7 mouse cellular contexts compared by ENCODE assay signal in genomic region chr11:29692683-29693272, GRCm38 (mm10). TPM values are rescaled to one million over a fixed set of nuclear protein-coding genes. Genes with fewer than 3 reads are reported as not detected.
DNase-seq lines count a peak whose midpoint lies in the region; ATAC-seq lines count a peak whose summit lies in the region.

Gene Rtn4 (plus strand): TSS chr11:29692947.

- ATAC-seq in embryonic facial prominence, embryonic 12.5 days (ENCODE audit: insufficient number of reproducible peaks, insufficient read depth, low FRiP score, low TSS enrichment), result peak; percentile 98
- peak; percentile 98 for ATAC-seq in limb, embryonic 11.5 days (ENCODE audit: insufficient number of reproducible peaks, low FRiP score, low TSS enrichment, low read depth)
- peak; percentile 97 for ATAC-seq in midbrain, embryonic 14.5 days (ENCODE audit: low FRiP score, low TSS enrichment)

- H3K36me3 ChIP-seq in embryonic facial prominence, embryonic 12.5 days, result no peaks in the 10 kb centered on the region
- no peaks in the 10 kb centered on the region for H3K36me3 ChIP-seq in limb, embryonic 11.5 days (ENCODE audit: control insufficient read depth, insufficient read depth, low read length)
- peaks cover 5% of the 10 kb centered on the region; the same call in 1 of the 2 replicates for H3K36me3 ChIP-seq in midbrain, embryonic 14.5 days (ENCODE audit: control insufficient read depth, insufficient read depth, low read length)

- WGBS in embryonic facial prominence, embryonic 12.5 days, result under 1% methylated on average over 43 of the region's 43 CpGs
- WGBS in limb, embryonic 11.5 days, result under 1% methylated on average over 43 of the region's 43 CpGs
- under 1% methylated on average over 43 of the region's 43 CpGs for WGBS in midbrain, embryonic 14.5 days

- no peaks in the 10 kb centered on the region for H3K4me1 ChIP-seq in embryonic facial prominence, embryonic 12.5 days
- H3K4me1 ChIP-seq in limb, embryonic 11.5 days (ENCODE audit: control insufficient read depth, insufficient read depth, low read length), result no peaks in the 10 kb centered on the region
- peaks cover 13% of the 10 kb centered on the region for H3K4me1 ChIP-seq in midbrain, embryonic 14.5 days (ENCODE audit: control insufficient read depth, insufficient read depth, low read length)

- no peaks in the 10 kb centered on the region for H3K9me3 ChIP-seq in embryonic facial prominence, embryonic 12.5 days
- H3K9me3 ChIP-seq in limb, embryonic 11.5 days (ENCODE audit: control insufficient read depth, low read length), result no peaks in the 10 kb centered on the region
- no peaks in the 10 kb centered on the region for H3K9me3 ChIP-seq in midbrain, embryonic 14.5 days (ENCODE audit: control insufficient read depth, low read length)

- DNase-seq in adrenal gland, postnatal 25 days, result peak; percentile 96
- peak; percentile 100 for DNase-seq in heart, adult 11 months
- DNase-seq in kidney, adult 18-20 months, result peak; percentile 97
- DNase-seq in limb, embryonic 11.5 days (ENCODE audit: low spot score), result peak; percentile 96
- DNase-seq in midbrain, embryonic 14.5 days, result peak; percentile 97
- peak; percentile 93 to 96 for DNase-seq in spleen, adult 18-20 months

- H3K4me2 ChIP-seq in embryonic facial prominence, embryonic 12.5 days (replicated peaks), result peak within 1 kb of the TSS; percentile 57
- H3K4me2 ChIP-seq in limb, embryonic 11.5 days (ENCODE audit: low read depth, severe bottlenecking), result peak within 1 kb of the TSS; percentile 50
- H3K4me2 ChIP-seq in midbrain, embryonic 14.5 days (ENCODE audit: low read length), result peak within 1 kb of the TSS; percentile 73

- peak within 1 kb of the TSS; percentile 99 for H3K27ac ChIP-seq in embryonic facial prominence, embryonic 12.5 days
- H3K27ac ChIP-seq in limb, embryonic 11.5 days (replicated peaks; ENCODE audit: low read depth, low read length), result peak within 1 kb of the TSS; percentile 93
- peak within 1 kb of the TSS; percentile 99 for H3K27ac ChIP-seq in midbrain, embryonic 14.5 days (replicated peaks; ENCODE audit: low read depth, low read length)

- H3K27me3 ChIP-seq in embryonic facial prominence, embryonic 12.5 days, result no peaks in the 10 kb centered on the region
- no peaks in the 10 kb centered on the region for H3K27me3 ChIP-seq in limb, embryonic 11.5 days (ENCODE audit: control insufficient read depth, insufficient read depth, low read length)
- H3K27me3 ChIP-seq in midbrain, embryonic 14.5 days (ENCODE audit: control insufficient read depth, insufficient read depth, low read length), result no peaks in the 10 kb centered on the region

- peak within 1 kb of the TSS; percentile 96 for H3K9ac ChIP-seq in embryonic facial prominence, embryonic 12.5 days
- H3K9ac ChIP-seq in limb, embryonic 11.5 days (ENCODE audit: low read length), result peak within 1 kb of the TSS; percentile 93
- H3K9ac ChIP-seq in midbrain, embryonic 14.5 days (replicated peaks; ENCODE audit: low read length), result peak within 1 kb of the TSS; percentile 99

- peak within 1 kb of the TSS; percentile 89 for H3K4me3 ChIP-seq in embryonic facial prominence, embryonic 12.5 days
- H3K4me3 ChIP-seq in limb, embryonic 11.5 days (ENCODE audit: low read depth, low read length), result peak within 1 kb of the TSS; percentile 81
- H3K4me3 ChIP-seq in midbrain, embryonic 14.5 days (replicated peaks; ENCODE audit: low read depth, low read length), result peak within 1 kb of the TSS; percentile 98

RNA-seq across cellular contexts. Expression of gene Rtn4, which starts in this region (rescaled TPM):
- 474 and 481 TPM in 2 replicates for total RNA-seq in adrenal gland, postnatal 25 days (2021)
- polyA plus RNA-seq in embryonic facial prominence, embryonic 12.5 days (2016; fragmentation: Nextera tagmentation; extraction: Ambion mirVana), result 88.5 and 92.4 TPM in 2 replicates
- 56.3 and 60.7 TPM in 2 replicates for polyA plus RNA-seq in limb, embryonic 11.5 days (2014; fragmentation: Nextera tagmentation; extraction: Ambion mirVana)
- polyA plus RNA-seq in midbrain, embryonic 14.5 days (2014; fragmentation: Nextera tagmentation; extraction: Ambion mirVana), result 110 and 136 TPM in 2 replicates

Comparison
In these comparisons a context has a peak if more than half of its experiments do, and no peak if none do; other contexts are left out.
1. Peak in every context shown above with its lines: DNase-seq, ATAC-seq, H3K4me3 ChIP-seq and H3K27ac ChIP-seq.